Mouse (Mus musculus) heart, adult 2 months (tissue): Measurements from ENCODE around the gene Sik2.

ENCODE experiments used
- CTCF ChIP-seq: fragments of 200-600 bp; IDR thresholded peaks from 2 replicates; pipeline ENCODE4 v1.8.1; 2022; ENCODE audit warnings: antibody characterized with exemption, mild to moderate bottlenecking, moderate library complexity
- EP300 ChIP-seq: fragments of 200-500 bp; IDR thresholded peaks from 2 replicates; pipeline ENCODE4 v1.6.1; 2011; ENCODE audit warnings: low read depth, low read length, control low read depth; ENCODE audit not compliant: insufficient read depth
- POLR2A ChIP-seq: fragments of 200-500 bp; IDR thresholded peaks from 2 replicates; pipeline ENCODE4 v1.6.1; 2011; ENCODE audit warnings: mild to moderate bottlenecking, low read depth, low read length, control low read depth; ENCODE audit not compliant: insufficient read depth

- TF ChIP-seq POLR2A: no peak
- no peak for TF ChIP-seq EP300
- TF ChIP-seq CTCF: no peak
Measured at GRCm38 (mm10) chr9:50924454-50924853, 84.4 kb downstream of the Sik2 start.
